Mouse (Mus musculus) hindbrain, embryonic 11.5 days (tissue): ENCODE results near the gene Gc. TPM values are rescaled to one million over a fixed set of nuclear protein-coding genes. Genes with fewer than 3 reads are reported as not detected.

Experiments
- ATAC-seq: fragments of 200-750 bp; cut with Nextera tagmentation; 2 replicates; pipeline ENCODE4 v1.8.0; 2017; ENCODE audit warnings: mild to moderate bottlenecking, moderate TSS enrichment, moderate library complexity; ENCODE audit not compliant: low FRiP score
- DNase-seq: peaks from one replicate; pipeline ENCODE4 v3.0.0-alpha.2; 2015; ENCODE audit warnings: low spot score
- H3K27ac ChIP-seq: fragments of 300-500 bp; sonication (generic); 2 replicates; pipeline ENCODE4 v1.5.1; 2014; ENCODE audit warnings: mild to moderate bottlenecking, low read depth, low read length
- H3K27me3 ChIP-seq: fragments of 300-500 bp; sonication (generic); 2 replicates; pipeline ENCODE4 v1.6.1; 2014; ENCODE audit warnings: mild to moderate bottlenecking, low read length, moderate library complexity, mixed read lengths; ENCODE audit not compliant: control insufficient read depth, insufficient read depth
- H3K36me3 ChIP-seq: fragments of 300-500 bp; sonication (generic); 2 replicates; pipeline ENCODE4 v1.6.1; 2014; ENCODE audit warnings: mild to moderate bottlenecking, low read length, moderate library complexity, mixed read lengths; ENCODE audit not compliant: control insufficient read depth, insufficient read depth
- H3K4me1 ChIP-seq: fragments of 300-500 bp; sonication (generic); replicated peaks from 2 replicates; pipeline ENCODE4 v1.6.1; 2014; ENCODE audit warnings: low read length, mixed read lengths; ENCODE audit not compliant: control insufficient read depth, insufficient read depth
- H3K4me2 ChIP-seq: fragments of 300-500 bp; sonication (generic); replicated peaks from 2 replicates; pipeline ENCODE4 v1.6.1; 2014; ENCODE audit warnings: mild to moderate bottlenecking, low read depth, low read length
- H3K4me3 ChIP-seq: fragments of 300-500 bp; sonication (generic); 2 replicates; pipeline ENCODE4 v1.5.1; 2014; ENCODE audit warnings: low read depth, low read length
- H3K9ac ChIP-seq: fragments of 300-500 bp; sonication (generic); 2 replicates; pipeline ENCODE4 v1.6.1; 2014; ENCODE audit warnings: low read depth, low read length
- H3K9me3 ChIP-seq: fragments of 300-500 bp; sonication (generic); 2 replicates; pipeline ENCODE4 v1.6.1; 2016; ENCODE audit warnings: low read length; ENCODE audit not compliant: control insufficient read depth
- WGBS: fragments of 180-500 bp; shearing (Covaris S2); extraction: QIAGEN DNeasy Blood & Tissue Kit; methylation state at CpG from one replicate; pipeline ENCODE4 v1.1.7; 2014; 5-methylcytosine and 5-hydroxymethylcytosine counted together
- polyA plus RNA-seq: library from polyadenylated mRNA; unstranded; fragments of >200 nt; fragmentation: Nextera tagmentation; extraction: Ambion mirVana; gene quantifications from 2 replicates; pipeline ENCODE4 v1.2.1, GENCODE M21; 2014

Gene Gc
- polyA plus RNA-seq, 1 experiment from 2014 or later, result not detected

- Histone ChIP-seq H3K4me1 (no peaks in the 10 kb centered on the region), H3K27me3 (no peaks in the 10 kb centered on the region), H3K27ac (no peak overlapping the region), H3K9ac (no peak overlapping the region), H3K4me3 (no peak overlapping the region), H3K36me3 (no peaks in the 10 kb centered on the region), H3K4me2 (no peak overlapping the region), H3K9me3 (no peaks in the 10 kb centered on the region)
- WGBS, result 59% methylated on average over 1 of the region's 1 CpGs
- ATAC-seq (no peak), DNase-seq (no peak)
These were observed 67.3 kb downstream of the Gc start for GRCm38 (mm10) chr5:89390405-89390804.

- Histone ChIP-seq H3K4me3 (no peak overlapping the region), H3K4me1 (no peaks in the 10 kb centered on the region), H3K36me3 (no peaks in the 10 kb centered on the region), H3K27ac (no peak overlapping the region), H3K27me3 (no peaks in the 10 kb centered on the region), H3K9me3 (no peaks in the 10 kb centered on the region), H3K4me2 (no peak overlapping the region), H3K9ac (no peak overlapping the region)
- DNase-seq (peak; percentile 29), ATAC-seq (peak; percentile 68)
- WGBS, result 51% methylated on average over 5 of the region's 5 CpGs
These were observed 73.5 kb downstream of the Gc start for GRCm38 (mm10) chr5:89384204-89384603.

DNA sequence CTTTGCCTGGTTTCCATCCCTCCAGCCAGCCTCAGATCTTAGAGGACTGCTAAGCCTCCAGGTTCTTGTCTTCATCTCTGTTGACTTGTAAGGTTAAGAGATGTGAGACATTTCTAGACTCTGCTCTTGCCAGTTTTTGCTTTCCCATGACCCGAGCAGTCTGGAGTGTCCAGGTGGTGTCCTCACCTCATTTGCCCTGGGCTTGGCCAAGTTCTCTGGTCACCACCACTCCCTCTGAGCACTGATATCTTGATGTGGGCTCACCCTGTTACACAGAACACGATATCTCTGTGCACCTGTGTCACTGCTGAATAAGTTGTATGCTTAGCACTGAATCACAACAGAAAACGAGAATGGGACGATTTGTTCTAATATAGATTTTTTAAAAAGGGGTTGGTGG lies 76.4 kb downstream of the Gc start:
- H3K4me1 ChIP-seq, result no peaks in the 10 kb centered on the region
- no peaks in the 10 kb centered on the region for H3K36me3 ChIP-seq
- no peaks in the 10 kb centered on the region for H3K27me3 ChIP-seq
- no peaks in the 10 kb centered on the region for H3K9me3 ChIP-seq
- DNase-seq, result no peak
- no peak overlapping the region for H3K4me3 ChIP-seq
- H3K4me2 ChIP-seq, result no peak overlapping the region
- no peak for ATAC-seq
- 89% methylated on average over 4 of the region's 4 CpGs for WGBS
- H3K27ac ChIP-seq, result no peak overlapping the region
- H3K9ac ChIP-seq, result no peak overlapping the region

DNA sequence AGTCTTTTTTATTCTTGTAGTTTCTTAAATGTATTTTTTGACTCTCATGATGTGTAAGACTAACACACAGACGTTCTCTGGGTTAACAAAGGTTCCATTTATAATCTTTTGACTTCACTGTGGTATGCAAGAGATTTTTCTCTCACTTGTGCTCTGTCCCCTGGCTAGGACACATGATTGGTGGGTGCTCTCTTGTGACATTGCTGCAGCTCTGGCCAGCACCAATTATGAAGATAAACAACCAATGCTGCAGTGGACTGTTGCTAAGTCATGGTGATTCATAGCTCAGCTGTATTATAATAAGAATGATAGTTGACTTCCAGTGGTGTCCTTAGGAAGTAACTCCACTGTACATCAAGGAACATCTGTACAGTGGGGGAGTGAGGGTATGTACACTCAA lies 87.6 kb downstream of the Gc start:
- Histone ChIP-seq H3K4me2 (no peak overlapping the region), H3K36me3 (no peaks in the 10 kb centered on the region), H3K9me3 (no peaks in the 10 kb centered on the region), H3K9ac (no peak overlapping the region), H3K4me1 (no peaks in the 10 kb centered on the region), H3K27ac (no peak overlapping the region), H3K4me3 (no peak overlapping the region), H3K27me3 (no peaks in the 10 kb centered on the region)
- WGBS, result 45% methylated on average over 1 of the region's 1 CpGs
- ATAC-seq (no peak), DNase-seq (no peak)

GRCm38 (mm10) chr5:89368045-89368743 lies 89.5 kb downstream of the Gc start:
- Histone ChIP-seq H3K27ac (no peak overlapping the region), H3K27me3 (no peaks in the 10 kb centered on the region), H3K4me2 (no peak overlapping the region), H3K4me1 (no peaks in the 10 kb centered on the region), H3K9ac (no peak overlapping the region), H3K36me3 (no peaks in the 10 kb centered on the region), H3K4me3 (no peak overlapping the region), H3K9me3 (no peaks in the 10 kb centered on the region)
- no peak for ATAC-seq
- no peak for DNase-seq
- 65% methylated on average over 4 of the region's 4 CpGs for WGBS

Other genes starting within 250 kb of the Gc start
- gene Npffr2, start 69.5 kb upstream of the Gc start, polyA plus RNA-seq, result 0.20 and 0.43 TPM in 2 replicates